Mouse (Mus musculus) E14TG2a.4 (cell line): ENCODE measurements around the gene Rsl1d1.
A peak's percentile ranks its signal among the peaks of the same experiment; 100 is the strongest.

Source experiments
- H3K27me3 ChIP-seq: 2 replicates; pipeline ENCODE4 v1.6.1; 2014; ENCODE audit warnings: low read length, control low read depth; ENCODE audit not compliant: insufficient read depth
- H3K36me3 ChIP-seq: 2 replicates; pipeline ENCODE4 v1.6.1; 2014; ENCODE audit warnings: low read length, control low read depth; ENCODE audit not compliant: insufficient read depth
- H3K4me1 ChIP-seq: replicated peaks from 2 replicates; pipeline ENCODE4 v1.6.1; 2014; ENCODE audit warnings: low read depth, low read length, control low read depth
- H3K4me3 ChIP-seq: replicated peaks from 2 replicates; pipeline ENCODE4 v1.5.1; 2014; ENCODE audit warnings: mild to moderate bottlenecking, low read length
- H3K9me3 ChIP-seq: 2 replicates; pipeline ENCODE4 v1.6.1; 2014; ENCODE audit warnings: low read length, control low read depth
- CTCF ChIP-seq: conservative IDR thresholded peaks from 2 replicates; pipeline ENCODE4 v1.5.1; 2014; ENCODE audit warnings: low read length
- NANOG ChIP-seq: IDR thresholded peaks from 2 replicates; pipeline ENCODE4 v1.6.1; 2014; ENCODE audit warnings: borderline replicate concordance, low read length, mixed read lengths
- POU5F1 ChIP-seq: IDR thresholded peaks from 2 replicates; pipeline ENCODE4 v1.6.1; 2014; ENCODE audit warnings: low read length, borderline replicate concordance

Rsl1d1 gene

GRCm38 (mm10) chr16:11198467-11198866 lies 4.7 kb downstream of the Rsl1d1 start:
- H3K4me3 ChIP-seq, result no peak overlapping the region
- H3K36me3 ChIP-seq, result peaks cover 85% of the 10 kb centered on the region

GRCm38 (mm10) chr16:11197052-11197451 lies 6.1 kb downstream of the Rsl1d1 start:
- no peaks in the 10 kb centered on the region for H3K27me3 ChIP-seq
- H3K36me3 ChIP-seq, result peaks cover 99% of the 10 kb centered on the region
- TF ChIP-seq CTCF (no peak), NANOG (no peak), POU5F1 (no peak)
- no peak overlapping the region for H3K4me3 ChIP-seq
- no peaks in the 10 kb centered on the region for H3K9me3 ChIP-seq
- peaks cover 76% of the 10 kb centered on the region for H3K4me1 ChIP-seq

More at GRCm38 (mm10) chr16:11198467-11198866, 4.7 kb downstream of the Rsl1d1 start:
- no peaks in the 10 kb centered on the region for H3K9me3 ChIP-seq
- H3K4me1 ChIP-seq, result peaks cover 65% of the 10 kb centered on the region
- TF ChIP-seq POU5F1 (no peak), CTCF (no peak), NANOG (no peak)
- H3K27me3 ChIP-seq, result no peaks in the 10 kb centered on the region

GRCm38 (mm10) chr16:11193231-11193630 lies 9.9 kb downstream of the Rsl1d1 start:
- Histone ChIP-seq H3K9me3 (no peaks in the 10 kb centered on the region), H3K4me3 (no peak overlapping the region), H3K27me3 (no peaks in the 10 kb centered on the region), H3K4me1 (peaks cover 44% of the 10 kb centered on the region), H3K36me3 (peaks cover 75% of the 10 kb centered on the region)
- no peak for TF ChIP-seq POU5F1
- TF ChIP-seq CTCF, result no peak
- no peak for TF ChIP-seq NANOG

DNA sequence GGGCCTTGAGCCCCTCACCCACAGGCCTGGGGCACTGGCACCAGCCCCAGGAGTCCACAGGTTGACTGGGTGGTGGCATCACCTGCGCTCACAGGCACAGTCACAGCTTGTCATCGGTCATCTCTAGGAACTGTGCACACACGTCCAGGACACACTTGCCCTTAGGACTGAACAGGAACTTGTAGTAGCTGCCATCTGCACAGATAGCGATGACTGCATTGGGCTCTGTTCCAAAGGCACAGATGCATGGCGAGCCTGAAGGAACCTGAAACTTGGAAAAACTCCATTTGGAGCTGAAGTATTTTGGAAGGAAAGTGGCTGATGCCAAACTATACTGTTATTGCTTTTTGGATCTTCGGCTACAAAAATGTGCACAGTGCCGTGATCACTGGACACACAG lies 13.0 kb downstream of the Rsl1d1 start:
- peaks cover 42% of the 10 kb centered on the region for H3K4me1 ChIP-seq
- H3K4me3 ChIP-seq, result no peak overlapping the region
- peaks cover 44% of the 10 kb centered on the region for H3K36me3 ChIP-seq
- peaks cover 5% of the 10 kb centered on the region for H3K27me3 ChIP-seq
- H3K9me3 ChIP-seq, result no peaks in the 10 kb centered on the region
- TF ChIP-seq CTCF (no peak), NANOG (no peak), POU5F1 (no peak)

GRCm38 (mm10) chr16:11177404-11177803 lies 25.7 kb downstream of the Rsl1d1 start:
- Histone ChIP-seq H3K36me3 (no peaks in the 10 kb centered on the region), H3K27me3 (peaks cover 28% of the 10 kb centered on the region), H3K9me3 (peaks cover 5% of the 10 kb centered on the region), H3K4me3 (no peak overlapping the region), H3K4me1 (peaks cover 34% of the 10 kb centered on the region)
- TF ChIP-seq POU5F1, result no peak

- Histone ChIP-seq H3K27me3 (peaks cover 24% of the 10 kb centered on the region), H3K36me3 (no peaks in the 10 kb centered on the region), H3K4me1 (peaks cover 38% of the 10 kb centered on the region), H3K9me3 (peaks cover 5% of the 10 kb centered on the region), H3K4me3 (peak overlapping the region; percentile 98)
- TF ChIP-seq CTCF (no peak), POU5F1 (no peak), NANOG (no peak)
These were observed 26.3 kb downstream of the Rsl1d1 start for GRCm38 (mm10) chr16:11176884-11177244.

DNA sequence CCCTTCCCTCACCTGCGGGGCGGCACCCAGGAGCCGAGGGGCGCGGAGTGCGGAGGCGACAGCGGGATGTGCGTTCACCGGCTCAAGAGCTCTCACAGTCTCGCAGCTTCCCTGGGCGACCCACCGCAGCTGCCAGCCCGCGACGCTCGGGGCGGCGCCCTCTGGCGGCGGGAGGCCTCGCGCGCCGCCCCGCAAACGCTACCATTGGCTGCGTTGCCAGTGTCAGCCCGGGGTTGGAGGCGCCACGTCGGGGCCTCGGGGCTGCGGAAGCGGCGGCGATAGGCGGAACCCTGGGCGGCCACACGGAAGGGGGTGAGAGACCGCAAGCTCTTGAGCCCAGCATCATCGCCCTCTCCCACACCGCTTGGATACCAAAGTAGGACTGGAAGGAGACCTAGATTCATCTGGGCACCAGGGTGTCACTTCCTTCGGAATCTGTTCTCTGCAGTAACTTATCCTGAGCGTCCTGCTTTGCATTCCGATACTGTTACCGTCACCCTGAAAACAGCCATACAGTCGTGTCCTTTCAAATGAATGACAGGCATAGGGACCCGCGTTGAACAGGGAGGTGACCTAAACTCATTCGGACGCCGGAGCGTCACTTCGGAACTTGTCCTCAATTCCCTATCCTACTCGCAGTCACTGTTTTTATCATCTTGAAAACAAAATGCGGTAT lies 26.8 kb downstream of the Rsl1d1 start, which contains the start of gene Zc3h7a:
Gene Zc3h7a, minus strand, starts transcription at position 186 of the 676 bp plus-strand sequence.
- Histone ChIP-seq H3K4me3 (peak within 1 kb of the TSS; percentile 98), H3K36me3 (no peaks in the 10 kb centered on the region), H3K27me3 (peaks cover 20% of the 10 kb centered on the region), H3K4me1 (peaks cover 43% of the 10 kb centered on the region), H3K9me3 (peaks cover 5% of the 10 kb centered on the region)
- no peak for TF ChIP-seq POU5F1
- no peak for TF ChIP-seq CTCF
- no peak for TF ChIP-seq NANOG

DNA sequence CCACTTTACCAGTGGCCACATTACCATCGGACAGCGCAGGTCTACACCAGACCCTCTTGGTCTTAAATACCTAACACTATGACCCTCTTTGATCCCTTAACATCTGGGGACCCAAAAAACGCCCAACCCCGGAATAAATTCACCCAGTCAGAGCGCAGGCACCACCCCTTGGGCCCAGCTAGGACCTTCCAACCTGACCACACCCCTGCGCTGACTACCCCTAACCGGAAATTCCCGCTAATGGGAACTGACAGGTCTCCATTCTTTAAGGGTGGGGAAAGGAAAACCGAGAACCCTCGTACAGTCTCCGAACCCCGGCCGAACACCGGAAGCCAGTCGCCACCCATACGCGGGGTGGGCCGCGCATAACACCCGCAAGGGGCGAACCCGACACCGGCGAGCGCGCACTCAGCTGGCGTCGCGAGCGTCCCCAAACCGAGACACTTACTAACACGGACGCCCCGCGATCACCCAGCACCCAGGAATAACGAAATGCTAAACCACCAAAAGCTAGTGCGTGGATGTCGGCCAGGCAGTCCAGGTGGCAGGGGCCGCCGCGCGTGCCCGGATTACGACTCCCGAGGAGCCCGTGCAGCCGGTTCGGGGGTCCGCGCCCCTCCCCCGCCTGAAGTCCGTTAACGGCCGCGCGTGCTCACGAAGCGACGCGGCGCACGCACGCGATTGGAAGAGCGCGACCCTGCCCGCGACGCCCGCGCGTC lies 27.5 kb downstream of the Rsl1d1 start:
- Histone ChIP-seq H3K36me3 (no peaks in the 10 kb centered on the region), H3K9me3 (peaks cover 5% of the 10 kb centered on the region), H3K27me3 (peaks cover 20% of the 10 kb centered on the region), H3K4me1 (peaks cover 50% of the 10 kb centered on the region), H3K4me3 (peak overlapping the region; percentile 98)
- no peak for TF ChIP-seq NANOG
- no peak for TF ChIP-seq CTCF
- no peak for TF ChIP-seq POU5F1
